Mouse (Mus musculus): Measurements from ENCODE around the gene Fyco1.

The Fyco1 gene

GRCm38 (mm10) chr9:123851713-123852448, at the start of gene Fyco1:
Gene Fyco1, minus strand, starts transcription at chr9:123851899.
- peak; percentile 97 for DNase-seq (ENCODE audit: low spot score)

GRCm38 (mm10) chr9:123872049-123872448, 20.4 kb upstream of the Fyco1 start:
- DNase-seq (ENCODE audit: low spot score) = no peak

DNA sequence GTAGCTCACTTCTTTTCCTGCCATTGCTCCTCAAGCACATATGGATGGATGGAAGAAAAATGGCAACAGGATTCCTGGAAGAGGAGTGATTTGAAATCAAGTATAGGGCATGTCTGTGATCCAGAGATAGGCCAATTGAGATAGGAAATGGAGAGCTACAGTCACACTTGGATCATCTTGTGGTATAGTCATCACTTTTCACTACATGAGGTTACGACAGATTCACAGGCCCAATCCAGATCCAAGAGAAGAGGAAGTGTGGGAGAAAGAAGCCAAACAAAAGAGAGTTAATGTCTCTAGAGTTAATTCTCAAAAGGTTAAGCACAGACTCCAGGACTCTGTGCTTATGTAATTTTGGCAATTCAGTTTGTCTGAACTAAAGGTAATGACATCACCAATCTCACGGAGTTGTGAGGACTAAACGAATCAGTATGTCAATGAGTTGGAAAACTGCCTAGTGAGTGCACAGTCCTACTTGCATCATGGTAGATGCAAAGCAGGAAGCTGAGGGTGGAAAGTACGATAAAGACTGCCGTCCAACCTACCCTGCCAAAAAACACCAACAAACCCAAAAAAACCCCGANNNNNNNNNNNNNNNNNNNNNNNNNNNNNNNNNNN, 17.6 kb upstream of the Fyco1 start:
- DNase-seq (ENCODE audit: low spot score) = no peak

DNA sequence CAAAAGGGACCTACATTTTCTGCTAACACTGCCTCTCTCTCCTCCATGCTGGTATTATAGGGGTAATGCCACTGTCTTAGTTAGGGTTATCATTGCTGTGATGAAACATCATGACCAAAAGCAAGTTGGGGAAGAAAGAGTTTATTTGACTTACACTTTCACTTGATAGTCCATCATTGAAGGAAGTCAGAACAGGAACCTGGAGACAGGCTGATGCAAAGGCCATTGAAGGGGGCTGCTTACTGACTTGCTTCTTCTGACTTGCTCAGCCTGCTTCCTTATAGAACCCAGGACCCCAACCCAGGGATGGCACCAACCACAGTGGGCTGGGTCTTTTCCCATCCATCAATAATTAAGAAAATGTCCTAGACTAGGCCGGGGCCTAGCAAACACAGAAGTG, 11.9 kb upstream of the Fyco1 start:
- DNase-seq (ENCODE audit: low spot score) = no peak

GRCm38 (mm10) chr9:123862895-123863616, 11.4 kb upstream of the Fyco1 start:
- no peak for DNase-seq (ENCODE audit: low spot score)

DNA sequence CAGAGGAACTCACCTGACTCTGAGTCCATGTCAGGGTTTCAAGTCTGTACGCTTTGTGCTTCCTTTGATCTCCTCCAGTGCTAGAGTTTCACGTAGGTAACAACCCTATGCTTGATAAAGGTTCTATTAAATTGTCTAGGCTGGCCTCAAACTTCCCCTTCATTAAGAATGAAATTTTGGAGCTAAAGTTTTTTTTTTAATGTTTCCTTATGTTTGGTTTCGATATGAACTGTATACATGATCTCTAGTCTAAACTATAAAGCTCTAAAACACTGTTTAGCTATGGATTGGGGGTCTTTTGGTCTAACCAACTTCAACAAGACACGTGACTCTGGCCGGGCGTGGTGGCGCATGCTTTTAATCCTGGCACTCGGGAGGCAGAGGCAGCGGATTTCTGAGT, 10.2 kb upstream of the Fyco1 start, which contains the start of gene Xcr1:
Gene Xcr1, minus strand, starts transcription at position 101 of the 400 bp plus-strand sequence.
- DNase-seq (ENCODE audit: low spot score) = no peak

GRCm38 (mm10) chr9:123856836-123857235, 5.1 kb upstream of the Fyco1 start:
- no peak for DNase-seq (ENCODE audit: low spot score)

GRCm38 (mm10) chr9:123852449-123853390, 1.0 kb upstream of the Fyco1 start:
- no peak for DNase-seq (ENCODE audit: low spot score)

- DNase-seq (ENCODE audit: low spot score) = peak; percentile 71
Observed at GRCm38 (mm10) chr9:123851062-123851712, 512 bp downstream of the Fyco1 start.

- peak; percentile 35 for DNase-seq (ENCODE audit: low spot score)
Observed at GRCm38 (mm10) chr9:123850705-123851061, 1.0 kb downstream of the Fyco1 start.

DNA sequence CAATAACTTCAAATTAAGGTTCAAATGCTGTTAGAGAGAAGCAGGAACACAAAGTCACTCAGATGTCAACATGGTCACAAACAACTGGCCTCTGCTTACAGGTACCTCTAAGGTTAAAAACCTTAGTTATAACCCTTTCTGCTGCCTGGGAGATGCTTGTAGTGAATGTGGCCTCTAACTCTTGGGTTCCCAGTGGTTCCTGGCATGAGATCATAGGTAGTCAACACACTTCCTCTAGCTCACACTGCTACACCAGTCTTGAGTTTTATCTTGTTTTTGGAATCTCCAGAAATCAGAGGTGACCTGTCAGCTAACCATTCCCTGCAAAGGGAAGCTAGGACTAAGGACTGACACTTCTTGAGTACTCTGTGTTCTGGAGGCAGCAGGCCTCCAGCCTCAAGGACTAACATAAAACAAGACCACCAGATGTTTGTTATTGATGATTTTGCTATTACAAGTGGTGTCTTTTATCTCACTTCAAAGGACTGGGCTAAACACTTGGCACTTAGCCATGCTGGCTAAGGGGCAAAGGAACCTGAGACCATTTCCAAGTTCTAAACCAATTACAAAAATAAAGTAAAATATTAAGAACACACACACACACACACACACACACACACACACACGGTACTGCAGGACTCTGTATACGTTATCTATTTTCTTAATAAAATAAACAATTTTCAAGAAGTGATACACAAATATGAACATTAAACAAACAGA, 1.6 kb downstream of the Fyco1 start:
- no peak for DNase-seq (ENCODE audit: low spot score)

DNA sequence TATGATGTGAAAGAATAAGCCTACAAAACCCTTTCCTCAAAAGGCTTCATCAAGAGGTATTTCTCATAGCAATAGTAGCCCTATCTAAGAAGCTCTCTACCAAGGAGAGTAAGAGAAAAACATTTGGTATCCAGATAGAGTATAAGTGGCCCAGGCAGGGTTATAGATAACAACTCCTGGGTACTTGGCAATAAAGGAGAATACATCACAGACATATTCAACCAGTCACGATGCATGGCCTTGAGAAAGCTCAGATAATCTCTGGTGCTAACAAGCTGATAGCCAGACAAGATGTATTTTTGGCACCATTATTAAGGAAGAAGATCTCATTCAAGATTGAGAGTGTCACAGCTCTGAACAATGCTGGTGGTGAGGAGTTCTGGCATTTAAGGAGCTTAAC, 5.2 kb downstream of the Fyco1 start:
- no peak for DNase-seq (ENCODE audit: low spot score)

GRCm38 (mm10) chr9:123845120-123845519, 6.6 kb downstream of the Fyco1 start:
- no peak for DNase-seq (ENCODE audit: low spot score)

GRCm38 (mm10) chr9:123844468-123844867, 7.2 kb downstream of the Fyco1 start:
- no peak for DNase-seq (ENCODE audit: low spot score)

DNA sequence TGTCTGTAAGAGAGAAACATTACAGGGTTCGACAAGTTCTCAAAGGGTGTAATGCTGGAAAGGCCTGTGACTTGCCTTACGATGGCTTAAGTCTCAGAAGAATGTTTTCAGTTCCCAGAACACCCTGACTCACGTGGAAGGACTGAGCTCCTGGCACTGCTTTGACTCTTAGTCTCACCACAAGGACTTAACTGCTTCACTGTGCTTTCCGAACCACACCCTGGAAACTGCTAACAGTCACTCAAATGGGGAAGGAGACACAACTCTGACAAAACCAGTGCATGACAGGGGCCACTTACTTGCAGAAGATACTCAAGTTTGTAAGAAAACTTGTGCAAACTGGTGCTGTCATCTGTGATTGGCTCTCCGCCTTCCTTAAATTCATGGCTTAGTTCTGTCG, 11.5 kb downstream of the Fyco1 start:
- DNase-seq (ENCODE audit: low spot score) = no peak

- DNase-seq (ENCODE audit: low spot score) = no peak
Observed at GRCm38 (mm10) chr9:123835851-123836250, 15.8 kb downstream of the Fyco1 start.

- no peak for DNase-seq (ENCODE audit: low spot score)
Observed at GRCm38 (mm10) chr9:123828916-123829315, 22.8 kb downstream of the Fyco1 start.

DNA sequence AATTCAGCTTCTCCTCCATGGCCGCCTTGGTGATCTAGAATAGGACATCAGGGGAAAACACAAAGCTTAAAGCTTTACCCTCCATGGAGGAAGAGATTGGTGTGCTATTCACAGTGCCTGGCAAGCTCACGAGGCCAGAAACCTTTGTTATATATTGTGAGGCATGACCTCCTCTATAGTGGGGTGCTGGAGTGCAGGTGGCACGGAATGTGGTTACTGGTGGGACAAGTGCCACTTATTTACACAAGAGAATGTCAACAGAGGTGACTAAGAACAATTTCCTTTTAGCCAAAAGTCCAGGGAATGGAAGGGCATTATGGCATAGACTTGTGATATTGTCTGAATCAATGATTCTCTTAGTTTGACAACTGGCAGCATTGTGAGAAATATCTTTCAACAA, 25.1 kb downstream of the Fyco1 start:
- DNase-seq (ENCODE audit: low spot score) = no peak

DNA sequence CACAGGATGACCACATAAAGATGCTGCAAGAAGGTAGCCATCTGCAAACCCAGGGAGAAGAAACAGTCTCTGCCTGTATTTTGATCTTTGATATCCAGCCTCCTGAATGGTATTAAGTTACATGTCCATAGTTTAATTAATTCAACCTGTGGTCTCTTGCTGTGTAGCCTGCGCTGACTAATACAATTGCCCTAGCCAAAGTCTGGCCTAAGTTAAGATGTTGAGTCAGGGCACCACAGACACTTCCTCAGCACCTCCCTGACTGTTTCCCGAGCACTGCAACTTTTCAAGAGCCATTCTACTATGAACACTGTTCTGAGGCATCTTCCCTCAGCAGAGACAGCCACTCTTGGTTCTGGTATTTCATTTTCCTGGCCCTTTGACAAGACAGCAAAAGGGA, 33.1 kb downstream of the Fyco1 start:
- no peak for DNase-seq (ENCODE audit: low spot score)

DNA sequence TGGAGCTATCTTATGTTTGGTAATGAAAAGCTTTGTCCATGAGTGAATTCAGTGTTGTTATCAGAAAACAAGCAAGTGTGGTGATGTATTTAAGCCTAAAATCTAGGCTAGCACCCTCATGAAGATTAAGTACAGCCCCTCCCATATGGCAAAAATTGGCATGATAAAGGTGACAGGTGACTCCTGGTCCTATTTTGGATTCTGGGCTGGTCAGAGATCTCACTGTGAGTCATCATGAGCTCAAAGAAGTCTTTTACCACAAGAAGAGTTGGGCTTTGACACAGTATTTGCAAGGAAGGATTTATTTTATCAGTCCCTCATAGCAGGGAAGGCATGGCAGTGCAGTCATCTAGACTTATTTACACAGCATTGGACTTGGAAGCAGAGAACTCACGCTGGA, 35.7 kb downstream of the Fyco1 start:
- no peak for DNase-seq (ENCODE audit: low spot score)

- DNase-seq (ENCODE audit: low spot score) = no peak
Observed at GRCm38 (mm10) chr9:123815444-123815843, 36.3 kb downstream of the Fyco1 start.

Data from testis, postnatal 14 days (tissue).